Mouse (Mus musculus) hindbrain, embryonic 16.5 days (tissue): Measurements from ENCODE around the gene Dnajc4. TPM values are rescaled to one million over a fixed set of nuclear protein-coding genes. Genes with fewer than 3 reads are reported as not detected.

ENCODE experiments used
- ATAC-seq: fragments of 200-750 bp; cut with Nextera tagmentation; 2 replicates; pipeline ENCODE4 v1.8.0; 2017; ENCODE audit warnings: moderate TSS enrichment, moderate library complexity
- H3K27ac ChIP-seq: fragments of 300-500 bp; sonication (generic); 2 replicates; pipeline ENCODE4 v1.5.1; 2014; ENCODE audit warnings: low read depth, mild to moderate bottlenecking, control low read depth, low read length, moderate library complexity
- H3K27me3 ChIP-seq: fragments of 300-500 bp; sonication (generic); replicated peaks from 2 replicates; pipeline ENCODE4 v1.6.1; 2014; ENCODE audit warnings: low read length; ENCODE audit not compliant: control insufficient read depth, insufficient read depth
- H3K36me3 ChIP-seq: fragments of 300-500 bp; sonication (generic); 2 replicates; pipeline ENCODE4 v1.6.1; 2014; ENCODE audit warnings: mild to moderate bottlenecking, low read length, moderate library complexity, mixed read lengths; ENCODE audit not compliant: control insufficient read depth, insufficient read depth
- H3K4me1 ChIP-seq: fragments of 300-500 bp; sonication (generic); 2 replicates; pipeline ENCODE4 v1.6.1; 2014; ENCODE audit warnings: low read depth, low read length; ENCODE audit not compliant: control insufficient read depth, insufficient read depth
- H3K4me2 ChIP-seq: fragments of 300-500 bp; sonication (generic); 2 replicates; pipeline ENCODE4 v1.6.1; 2014; ENCODE audit warnings: mild to moderate bottlenecking, low read length, control low read depth, moderate library complexity
- H3K4me3 ChIP-seq: fragments of 300-500 bp; sonication (generic); 2 replicates; pipeline ENCODE4 v1.5.1; 2014; ENCODE audit warnings: mild to moderate bottlenecking, low read length, control low read depth, moderate library complexity
- H3K9ac ChIP-seq: fragments of 300-500 bp; sonication (generic); 2 replicates; pipeline ENCODE4 v1.6.1; 2014; ENCODE audit warnings: low read depth, mild to moderate bottlenecking, control low read depth, low read length, moderate library complexity
- H3K9me3 ChIP-seq: fragments of 300-500 bp; sonication (generic); 2 replicates; pipeline ENCODE4 v1.6.1; 2014; ENCODE audit warnings: mild to moderate bottlenecking, low read length, moderate library complexity; ENCODE audit not compliant: control insufficient read depth
- WGBS: fragments of 180-500 bp; shearing (Covaris S2); extraction: QIAGEN DNeasy Blood & Tissue Kit; methylation state at CpG from one replicate; pipeline ENCODE4 v1.1.7; 2014; 5-methylcytosine and 5-hydroxymethylcytosine counted together
- polyA plus RNA-seq: library from polyadenylated mRNA; unstranded; fragments of >200 nt; fragmentation: Nextera tagmentation; extraction: Ambion mirVana; gene quantifications from 2 replicates; pipeline ENCODE4 v1.2.1, GENCODE M21; 2015

The Dnajc4 gene
- polyA plus RNA-seq, 1 experiment from 2014 or later = 24.8 TPM

DNA sequence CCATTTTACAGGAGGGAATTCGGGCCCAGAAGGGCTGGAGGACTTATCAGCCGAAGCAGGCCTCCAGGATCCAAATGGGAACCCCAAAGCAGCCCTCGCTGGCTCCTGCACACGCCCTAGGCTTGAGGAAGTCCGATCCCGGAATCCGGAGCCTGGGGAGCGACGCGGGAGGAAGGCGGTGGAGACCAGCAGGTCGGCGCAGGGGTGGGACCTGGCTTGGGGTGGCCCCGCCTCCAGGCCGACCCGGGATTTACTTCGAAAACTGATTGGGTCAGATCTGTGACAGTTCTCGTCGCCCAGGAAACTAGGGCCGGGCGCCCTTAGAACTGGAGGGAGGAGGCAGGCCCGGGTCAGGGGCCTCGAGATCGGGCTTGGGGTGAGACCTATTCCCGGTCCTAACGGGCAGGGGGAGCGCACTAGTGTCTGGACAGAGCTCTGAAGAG, 50.1 kb downstream of the Dnajc4 start, which contains the start of gene Gpr137:
TSS of gene Gpr137 (minus strand) at position 232 of the 443 bp plus-strand sequence.
- H3K9me3 ChIP-seq = no peaks in the 10 kb centered on the region
- WGBS = under 1% methylated on average over 27 of the region's 27 CpGs
- H3K4me3 ChIP-seq = peak within 1 kb of the TSS; percentile 86
- peak within 1 kb of the TSS; percentile 97 for H3K27ac ChIP-seq
- peak; percentile 81 for ATAC-seq
- H3K27me3 ChIP-seq = no peaks in the 10 kb centered on the region; the same call in 1 of the 2 replicates
- peak within 1 kb of the TSS; percentile 95 for H3K9ac ChIP-seq
- H3K4me2 ChIP-seq = peak within 1 kb of the TSS; percentile 76
- peaks cover 35% of the 10 kb centered on the region for H3K4me1 ChIP-seq
- H3K36me3 ChIP-seq = no peaks in the 10 kb centered on the region; the same call in 1 of the 2 replicates

DNA sequence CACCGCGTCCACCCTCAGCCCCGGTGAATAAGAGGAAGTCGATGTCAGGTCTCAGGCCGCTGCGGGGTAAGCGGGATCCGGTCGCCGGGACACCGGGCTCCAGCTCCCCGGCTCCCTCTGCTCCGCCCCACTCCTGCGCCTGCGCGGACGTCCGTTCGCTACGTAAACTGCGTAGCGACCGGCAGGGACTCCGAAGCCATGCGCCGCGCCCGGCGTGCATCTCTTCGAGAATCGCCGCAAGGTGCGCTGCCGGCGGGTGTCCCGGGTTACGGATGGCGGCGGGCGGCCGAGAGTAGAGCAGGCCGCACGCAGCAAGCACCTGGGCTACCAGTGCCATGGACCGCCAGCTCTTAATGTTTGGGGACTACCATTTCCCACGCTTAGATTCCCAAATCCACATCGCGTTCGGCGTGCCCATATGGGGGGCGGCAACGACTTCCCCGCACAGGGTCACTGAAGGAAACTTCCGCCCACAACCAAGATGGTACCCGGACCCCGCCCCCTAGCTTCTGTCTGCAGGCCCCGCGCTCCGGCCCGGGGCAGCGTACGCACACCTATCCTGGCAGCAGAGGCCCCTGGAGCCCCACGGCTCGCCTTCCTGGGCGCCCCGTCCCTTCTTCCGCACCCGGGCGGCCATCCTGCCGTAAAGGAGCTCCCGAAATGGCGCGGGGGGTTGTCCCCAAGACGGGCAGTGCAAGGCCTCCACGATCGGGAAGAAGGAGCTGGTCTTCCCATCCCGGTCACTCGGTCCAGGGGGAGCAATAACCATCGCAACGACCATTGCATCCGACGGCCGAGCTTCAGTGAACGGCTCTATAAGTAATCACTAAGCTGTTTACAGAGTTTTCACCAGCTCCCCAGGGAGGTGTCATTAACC, 50.8 kb downstream of the Dnajc4 start, which contains the start of gene Bad:
TSS of gene Bad (plus strand) at position 490 of the 877 bp plus-strand sequence.
- peaks cover 35% of the 10 kb centered on the region for H3K4me1 ChIP-seq
- peak; percentile 83 for ATAC-seq

DNA sequence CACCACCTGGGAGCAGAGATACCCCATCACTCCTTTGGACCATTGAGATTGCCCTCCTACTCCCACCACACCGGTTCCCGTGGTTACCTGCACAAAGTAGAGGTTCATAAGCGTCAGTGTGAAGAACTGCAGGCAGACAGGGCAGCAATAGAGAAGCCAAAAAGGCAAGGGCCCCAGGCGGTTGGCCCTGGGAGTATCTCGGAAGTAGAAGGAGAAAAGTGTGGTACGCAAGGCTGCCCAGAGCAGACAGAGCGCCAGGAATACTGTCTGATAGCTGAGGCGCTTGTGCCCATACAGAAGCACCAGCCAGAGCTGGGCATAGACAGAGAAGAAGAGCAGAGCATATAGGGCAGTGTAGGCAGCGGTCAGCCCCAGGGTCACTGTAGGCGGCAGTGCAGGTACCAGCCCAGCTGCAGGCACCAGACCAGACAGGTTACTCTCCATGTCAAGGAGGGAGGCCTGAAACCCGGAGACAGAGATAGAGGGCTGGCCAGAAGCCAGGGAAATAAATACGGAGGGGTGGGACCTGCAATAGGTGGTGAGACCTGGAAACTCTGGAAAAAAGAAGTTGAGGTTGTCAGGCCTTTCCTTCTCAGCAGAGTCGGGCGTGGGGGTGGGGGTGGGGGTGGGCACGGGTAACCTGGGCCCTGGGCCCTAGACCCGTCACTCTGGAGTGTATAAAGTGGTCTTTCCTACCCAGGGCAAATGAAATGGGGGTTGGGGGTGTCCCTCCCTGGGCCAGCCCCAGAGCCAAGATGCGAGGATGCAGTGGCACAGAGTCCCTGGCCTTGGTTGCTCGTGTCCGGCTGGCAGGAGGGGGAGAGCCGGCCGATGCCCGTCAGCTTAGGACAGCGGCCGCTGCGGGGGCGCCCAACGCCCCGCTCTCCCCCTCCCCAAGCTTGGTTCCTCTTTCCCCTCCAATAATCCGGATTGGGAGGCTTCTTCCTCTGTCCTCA, 51.7 kb downstream of the Dnajc4 start:
- Histone ChIP-seq H3K4me3 (peak overlapping the region; percentile 86), H3K9me3 (no peaks in the 10 kb centered on the region), H3K27me3 (peaks cover 10% of the 10 kb centered on the region), H3K9ac (peak overlapping the region; percentile 95), H3K4me2 (peak overlapping the region; percentile 76), H3K36me3 (no peaks in the 10 kb centered on the region), H3K27ac (peak overlapping the region; percentile 97), H3K4me1 (peaks cover 35% of the 10 kb centered on the region)
- whole genome bisulfite sequencing = 19% methylated on average over 29 of the region's 29 CpGs
- ATAC-seq = peak; percentile 7

More for the DNA sequence above, 50.8 kb downstream of the Dnajc4 start, which contains the start of gene Bad:
- WGBS = under 1% methylated on average over 82 of the region's 83 CpGs
- Histone ChIP-seq H3K4me2 (peak within 1 kb of the TSS; percentile 76), H3K9me3 (no peaks in the 10 kb centered on the region), H3K27ac (peak within 1 kb of the TSS; percentile 97), H3K36me3 (no peaks in the 10 kb centered on the region), H3K9ac (peak within 1 kb of the TSS; percentile 95), H3K27me3 (peaks cover 3% of the 10 kb centered on the region; the same call in 1 of the 2 replicates), H3K4me3 (peak within 1 kb of the TSS; percentile 86)

DNA sequence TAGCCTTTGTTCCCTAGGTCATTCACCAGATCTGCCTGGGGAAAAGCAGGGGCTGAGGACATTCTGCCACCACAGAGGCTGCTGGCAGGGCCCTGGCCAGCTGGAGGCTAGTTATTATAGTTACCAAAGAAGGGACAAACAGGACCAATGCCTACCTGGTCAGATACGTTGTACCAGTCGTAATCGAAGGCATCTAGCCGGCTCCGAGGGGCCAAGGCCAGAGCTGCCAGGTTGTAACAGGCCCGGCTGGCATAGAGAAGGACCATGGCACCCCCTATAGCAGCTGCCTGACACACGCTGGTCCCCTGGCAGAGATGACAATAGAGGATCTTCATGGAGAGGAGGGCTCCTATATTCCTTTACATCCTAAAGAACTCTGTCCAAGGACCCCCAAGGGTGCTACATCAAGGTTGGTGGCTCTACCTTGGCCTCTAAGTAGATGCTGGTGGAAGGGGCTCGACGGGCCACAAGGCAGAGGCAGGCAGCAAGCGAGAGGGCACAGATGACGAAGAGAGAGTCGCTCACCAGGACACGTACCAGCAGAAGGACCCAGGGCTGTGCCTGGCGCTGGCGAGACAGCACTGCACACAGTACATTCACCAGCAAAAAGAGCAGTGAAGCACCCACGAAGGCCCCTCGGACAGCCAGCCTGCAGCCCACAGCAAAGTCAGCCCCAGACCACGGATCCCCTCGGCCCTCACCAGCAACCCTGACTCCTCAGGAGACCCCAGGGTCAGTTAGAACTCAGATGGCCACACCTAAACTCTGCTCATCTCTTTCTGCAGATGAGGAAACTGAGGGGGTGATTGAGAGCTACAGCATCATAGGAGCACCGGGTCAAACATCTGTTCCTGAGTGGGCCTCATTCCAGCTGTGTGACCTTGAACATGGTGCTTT, 53.0 kb downstream of the Dnajc4 start:
- Histone ChIP-seq H3K4me2 (peak overlapping the region; percentile 76), H3K9ac (peak overlapping the region; percentile 95), H3K4me3 (peak overlapping the region; percentile 86), H3K36me3 (no peaks in the 10 kb centered on the region), H3K27me3 (peaks cover 11% of the 10 kb centered on the region), H3K9me3 (no peaks in the 10 kb centered on the region), H3K27ac (no peak overlapping the region), H3K4me1 (peaks cover 38% of the 10 kb centered on the region)
- no peak for ATAC-seq
- 88% methylated on average over 20 of the region's 20 CpGs for WGBS

Other genes with a start within 250 kb of the Dnajc4 start
- 17.3 and 17.4 TPM in 2 replicates for gene Rps6ka4, start 151.9 kb downstream of the Dnajc4 start, polyA plus RNA-seq
- 0.80 and 0.85 TPM in 2 replicates for gene Ccdc88b, start 134.4 kb downstream of the Dnajc4 start, polyA plus RNA-seq
- 93.9 and 101 TPM in 2 replicates for gene Trmt112, start 82.9 kb downstream of the Dnajc4 start, polyA plus RNA-seq
- 408 and 532 TPM in 2 replicates for gene Prdx5, start 82.5 kb downstream of the Dnajc4 start, polyA plus RNA-seq
- 17.7 and 17.8 TPM in 2 replicates for gene Esrra, start 70.8 kb downstream of the Dnajc4 start, polyA plus RNA-seq
- 2.9 and 3.3 TPM in 2 replicates for gene Catsperz, start 67.2 kb downstream of the Dnajc4 start, polyA plus RNA-seq
- 14.4 and 19.1 TPM in 2 replicates for gene Kcnk4, start 58.1 kb downstream of the Dnajc4 start, polyA plus RNA-seq
- gene Bad, start 50.7 kb downstream of the Dnajc4 start, polyA plus RNA-seq = 96.0 and 109 TPM in 2 replicates
- gene Gpr137, start 50.1 kb downstream of the Dnajc4 start, polyA plus RNA-seq = 67.1 and 77.6 TPM in 2 replicates
- 89.4 and 96.8 TPM in 2 replicates for gene Ppp1r14b, start 17.6 kb downstream of the Dnajc4 start, polyA plus RNA-seq
- gene Plcb3, start 16.1 kb downstream of the Dnajc4 start, polyA plus RNA-seq = 13.1 and 13.8 TPM in 2 replicates
- 159 and 192 TPM in 2 replicates for gene Fkbp2, start 12.1 kb downstream of the Dnajc4 start, polyA plus RNA-seq
- 49.6 and 71.2 TPM in 2 replicates for gene Vegfb, start 4.9 kb downstream of the Dnajc4 start, polyA plus RNA-seq
- 20.6 and 21.8 TPM in 2 replicates for gene Nudt22, start 3.5 kb upstream of the Dnajc4 start, polyA plus RNA-seq
- 22.7 and 25.3 TPM in 2 replicates for gene Trpt1, start 3.6 kb upstream of the Dnajc4 start, polyA plus RNA-seq
- 4.0 and 5.7 TPM in 2 replicates for gene Fermt3, start 26.9 kb upstream of the Dnajc4 start, polyA plus RNA-seq
- gene Stip1, start 47.4 kb upstream of the Dnajc4 start, polyA plus RNA-seq = 214 and 236 TPM in 2 replicates
- 6.3 and 7.1 TPM in 2 replicates for gene Macrod1, start 64.2 kb upstream of the Dnajc4 start, polyA plus RNA-seq
- gene Flrt1, start 113.2 kb upstream of the Dnajc4 start, polyA plus RNA-seq = 8.8 and 11.3 TPM in 2 replicates
- gene Otub1, start 213.7 kb upstream of the Dnajc4 start, polyA plus RNA-seq = 246 and 249 TPM in 2 replicates
- gene Cox8a, start 225.0 kb upstream of the Dnajc4 start, polyA plus RNA-seq = 1,071 and 1,270 TPM in 2 replicates
- 60.6 and 66.9 TPM in 2 replicates for gene Naa40, start 248.6 kb upstream of the Dnajc4 start, polyA plus RNA-seq